In genomic region chr14:73383746-73384145, GRCm38 (mm10) we compare ENCODE assay signal across 9 mouse cellular contexts. TPM values are rescaled to one million over a fixed set of nuclear protein-coding genes. Genes with fewer than 3 reads are reported as not detected.
DNase-seq lines count a peak whose midpoint lies in the region; ATAC-seq and TF ChIP-seq lines count a peak whose summit lies in the region.
"Had no signal": no experiment of that assay in that cellular context is flagged by ENCODE, and none has a peak within 500 bp of the region (broad histone marks: within the 10 kb centered on the region; RNA-seq: fewer than 3 reads in every experiment).

No protein-coding gene starts in this region.

- 16% methylated on average over 2 of the region's 2 CpGs for WGBS in kidney, embryonic 16.5 days
- 35% methylated on average over 2 of the region's 2 CpGs for WGBS in embryonic facial prominence, embryonic 12.5 days
- WGBS in hindbrain, postnatal 0 days = 30% methylated on average over 2 of the region's 2 CpGs
- 29% methylated on average over 2 of the region's 2 CpGs for WGBS in midbrain, embryonic 15.5 days

- ATAC-seq in kidney, embryonic 16.5 days (ENCODE audit: low FRiP score, low TSS enrichment) = no peak
- no peak for ATAC-seq in embryonic facial prominence, embryonic 12.5 days (ENCODE audit: insufficient number of reproducible peaks, insufficient read depth, low FRiP score, low TSS enrichment)
- no peak for ATAC-seq in hindbrain, postnatal 0 days
- ATAC-seq in midbrain, embryonic 15.5 days (replicated peaks) = no peak

- no peak overlapping the region for H3K27ac ChIP-seq in kidney, embryonic 16.5 days (ENCODE audit: low read length)
- no peak overlapping the region for H3K27ac ChIP-seq in embryonic facial prominence, embryonic 12.5 days
- H3K27ac ChIP-seq in hindbrain, postnatal 0 days = 0 out of 2 replicates have a peak overlapping the region, but pooled peaks have one; percentile 37
- H3K27ac ChIP-seq in midbrain, embryonic 15.5 days = no peak overlapping the region

- no peak for DNase-seq in kidney, postnatal 4 days
- no peak for DNase-seq in hindbrain, postnatal 0 days (ENCODE audit: low spot score)
- no peak for DNase-seq in left cerebral cortex, adult 11 months (ENCODE audit: low spot score)
- no peak for DNase-seq in right cerebral cortex, postnatal 10 days (ENCODE audit: low spot score in 2 of 2)
- no peak for DNase-seq in left cerebral cortex, adult 8-10 months (ENCODE audit: low spot score in 2 of 2)
- DNase-seq: lung, postnatal 10 days had no signal

- peak overlapping the region; percentile 75 for H3K4me2 ChIP-seq in kidney, embryonic 16.5 days (replicated peaks; ENCODE audit: low read depth, low read length)
- H3K4me2 ChIP-seq in embryonic facial prominence, embryonic 12.5 days (replicated peaks) = peak overlapping the region; percentile 59
- peak overlapping the region; percentile 74 for H3K4me2 ChIP-seq in hindbrain, postnatal 0 days (ENCODE audit: low read depth, low read length)
- H3K4me2 ChIP-seq in midbrain, embryonic 15.5 days = peak overlapping the region; percentile 58

- no peaks in the 10 kb centered on the region for H3K27me3 ChIP-seq in kidney, embryonic 16.5 days (ENCODE audit: insufficient read depth, low read length)
- no peaks in the 10 kb centered on the region for H3K27me3 ChIP-seq in embryonic facial prominence, embryonic 12.5 days
- no peaks in the 10 kb centered on the region for H3K27me3 ChIP-seq in hindbrain, postnatal 0 days (ENCODE audit: insufficient read depth, low read length)
- H3K27me3 ChIP-seq in midbrain, embryonic 15.5 days (replicated peaks) = no peaks in the 10 kb centered on the region

- H3K36me3 ChIP-seq in kidney, embryonic 16.5 days (ENCODE audit: insufficient read depth, low read length) = peaks cover 7% of the 10 kb centered on the region; the same call in 1 of the 2 replicates
- peaks cover 9% of the 10 kb centered on the region for H3K36me3 ChIP-seq in embryonic facial prominence, embryonic 12.5 days
- peaks cover 3% of the 10 kb centered on the region; the same call in 1 of the 2 replicates for H3K36me3 ChIP-seq in hindbrain, postnatal 0 days (ENCODE audit: insufficient read depth, low read length)
- peaks cover 3% of the 10 kb centered on the region; the same call in 1 of the 2 replicates for H3K36me3 ChIP-seq in midbrain, embryonic 15.5 days (replicated peaks)

- peaks cover 45% of the 10 kb centered on the region for H3K4me1 ChIP-seq in kidney, embryonic 16.5 days (ENCODE audit: insufficient read depth, low read length)
- H3K4me1 ChIP-seq in embryonic facial prominence, embryonic 12.5 days = peaks cover 18% of the 10 kb centered on the region
- H3K4me1 ChIP-seq in hindbrain, postnatal 0 days (ENCODE audit: insufficient read depth, low read length) = peaks cover 13% of the 10 kb centered on the region
- H3K4me1 ChIP-seq in midbrain, embryonic 15.5 days = peaks cover 36% of the 10 kb centered on the region

- H3K9ac ChIP-seq in kidney, embryonic 16.5 days (replicated peaks; ENCODE audit: low read length) = peak overlapping the region; percentile 48
- H3K9ac ChIP-seq in embryonic facial prominence, embryonic 12.5 days = no peak overlapping the region
- peak overlapping the region; percentile 98 for H3K9ac ChIP-seq in hindbrain, postnatal 0 days (replicated peaks; ENCODE audit: low read length)
- 0 out of 2 replicates have a peak overlapping the region, but pooled peaks have one; percentile 30 for H3K9ac ChIP-seq in midbrain, embryonic 15.5 days

- peak overlapping the region; percentile 97 for H3K4me3 ChIP-seq in kidney, embryonic 16.5 days (ENCODE audit: low read length)
- H3K4me3 ChIP-seq in embryonic facial prominence, embryonic 12.5 days = peak overlapping the region; percentile 94; the same call in 1 of the 2 replicates
- H3K4me3 ChIP-seq in hindbrain, postnatal 0 days (ENCODE audit: low read length) = peak overlapping the region; percentile 99
- peak overlapping the region; percentile 98 for H3K4me3 ChIP-seq in midbrain, embryonic 15.5 days

- no peaks in the 10 kb centered on the region for H3K9me3 ChIP-seq in kidney, embryonic 16.5 days (ENCODE audit: low read length)
- no peaks in the 10 kb centered on the region for H3K9me3 ChIP-seq in embryonic facial prominence, embryonic 12.5 days
- no peaks in the 10 kb centered on the region for H3K9me3 ChIP-seq in hindbrain, postnatal 0 days (ENCODE audit: low read length)
- no peaks in the 10 kb centered on the region for H3K9me3 ChIP-seq in midbrain, embryonic 15.5 days

- no peak for TF ChIP-seq CTCF in hindbrain, postnatal 0 days (IDR thresholded peaks at IDR 0.05; ENCODE audit: low read depth)

RNA-seq across cellular contexts. Expression of gene Itm2b, which starts 1.3 kb away (rescaled TPM):
- polyA plus RNA-seq in kidney, embryonic 16.5 days (2015; fragmentation: Nextera tagmentation; extraction: Ambion mirVana) = 1,091 and 1,137 TPM in 2 replicates
- 464 and 478 TPM in 2 replicates for polyA plus RNA-seq in embryonic facial prominence, embryonic 12.5 days (2016; fragmentation: Nextera tagmentation; extraction: Ambion mirVana)
- 446 TPM in 2 replicates for total RNA-seq in hindbrain, postnatal 0 days (2014; rRNA removed)
- 1,059 and 1,161 TPM in 2 replicates for polyA plus RNA-seq in hindbrain, postnatal 0 days (2015; fragmentation: Nextera tagmentation; extraction: Ambion mirVana)
- 590 and 626 TPM in 2 replicates for polyA plus RNA-seq in midbrain, embryonic 15.5 days (2015; fragmentation: Nextera tagmentation; extraction: Ambion mirVana)
- total RNA-seq in left cerebral cortex, adult 8-10 months (2022) = 100 to 1,000 TPM; 726 to 856 (median 801) TPM

RNA-seq across cellular contexts. Expression of gene Rb1, which starts 58.1 kb away (rescaled TPM):
- polyA plus RNA-seq in kidney, embryonic 16.5 days (2015; fragmentation: Nextera tagmentation; extraction: Ambion mirVana) = 25.4 and 28.1 TPM in 2 replicates
- 24.3 and 24.6 TPM in 2 replicates for polyA plus RNA-seq in embryonic facial prominence, embryonic 12.5 days (2016; fragmentation: Nextera tagmentation; extraction: Ambion mirVana)
- 23.9 and 31.8 TPM in 2 replicates for total RNA-seq in hindbrain, postnatal 0 days (2014; rRNA removed)
- 18.1 and 19.6 TPM in 2 replicates for polyA plus RNA-seq in hindbrain, postnatal 0 days (2015; fragmentation: Nextera tagmentation; extraction: Ambion mirVana)
- 28.0 and 30.2 TPM in 2 replicates for polyA plus RNA-seq in midbrain, embryonic 15.5 days (2015; fragmentation: Nextera tagmentation; extraction: Ambion mirVana)
- total RNA-seq in left cerebral cortex, adult 8-10 months (2022) = 10 to 100 TPM; 24.2 to 33.1 (median 29.2) TPM
